Mouse (Mus musculus) CD4-positive naive resting alpha-beta T cell, adult 57 days (primary cell): ENCODE measurements around the gene Zfp941. TPM values are rescaled to one million over a fixed set of nuclear protein-coding genes. Genes with fewer than 3 reads are reported as not detected.

Experiments
- total RNA-seq: library from RNA; stranded (reverse); gene quantifications from one replicate; pipeline ENCODE4 v1.2.4, GENCODE M21; 2023

The Zfp941 gene
- not detected for total RNA-seq

GRCm38 (mm10) chr7:140821653-140822329 lies at the start of gene Zfp941:
Gene Zfp941, minus strand, starts transcription at chr7:140822178.

GRCm38 (mm10) chr7:140857550-140858505 lies 35.9 kb upstream of the Zfp941 start, which contains the start of gene Bet1l:
Gene Bet1l, minus strand, starts transcription at chr7:140857577.

GRCm38 (mm10) chr7:140856785-140857549 lies 35.0 kb upstream of the Zfp941 start, which contains the start of gene Ric8a:
Gene Ric8a, plus strand, starts transcription at chr7:140856957.

GRCm38 (mm10) chr7:140855860-140856784 lies 34.1 kb upstream of the Zfp941 start, which contains the start of gene Gm45785:
Gene Gm45785, minus strand, starts transcription at chr7:140856331.

GRCm38 (mm10) chr7:140847755-140848580 lies 26.0 kb upstream of the Zfp941 start, which contains the start of gene Odf3:
Gene Odf3, plus strand, starts transcription at chr7:140847805.

GRCm38 (mm10) chr7:140844905-140845665 lies 23.1 kb upstream of the Zfp941 start, which contains the start of gene Scgb1c1:
Gene Scgb1c1, plus strand, starts transcription at chr7:140845547.

GRCm38 (mm10) chr7:140834968-140835757 lies 13.2 kb upstream of the Zfp941 start, which contains the start of gene Urah:
Gene Urah, plus strand, starts transcription at chr7:140835018.

GRCm38 (mm10) chr7:140787406-140788052 lies 34.4 kb downstream of the Zfp941 start, which contains the start of gene Syce1:
Gene Syce1, minus strand, starts transcription at chr7:140787852.

GRCm38 (mm10) chr7:140763447-140764020 lies 58.4 kb downstream of the Zfp941 start, which contains the start of gene Cyp2e1:
Gene Cyp2e1, plus strand, starts transcription at chr7:140763739.

Other genes with a start within 250 kb of the Zfp941 start
- gene Olfr46, start 220.9 kb downstream of the Zfp941 start, total RNA-seq: not detected
- gene Olfr61, start 193.2 kb downstream of the Zfp941 start, total RNA-seq: not detected
- gene Olfr53, start 175.7 kb downstream of the Zfp941 start, total RNA-seq: not detected
- gene Olfr539, start 162.2 kb downstream of the Zfp941 start, total RNA-seq: not detected
- gene Olfr45, start 140.2 kb downstream of the Zfp941 start, total RNA-seq: not detected
- gene Olfr541, start 124.9 kb downstream of the Zfp941 start, total RNA-seq: not detected
- gene Cyp2e1, start 58.4 kb downstream of the Zfp941 start, total RNA-seq: not detected
- gene Syce1, start 34.3 kb downstream of the Zfp941 start, total RNA-seq: not detected
- gene Urah, start 12.8 kb upstream of the Zfp941 start, total RNA-seq: not detected
- not detected for gene Scgb1c1, start 23.4 kb upstream of the Zfp941 start, total RNA-seq
- not detected for gene Odf3, start 25.6 kb upstream of the Zfp941 start, total RNA-seq
- not detected for gene Gm45785, start 34.2 kb upstream of the Zfp941 start, total RNA-seq
- gene Ric8a, start 34.8 kb upstream of the Zfp941 start, total RNA-seq: 104 TPM
- gene Bet1l, start 35.4 kb upstream of the Zfp941 start, total RNA-seq: 28.0 TPM
- 79.0 TPM for gene Psmd13, start 59.8 kb upstream of the Zfp941 start, total RNA-seq
- 7.8 TPM for gene Sirt3, start 60.1 kb upstream of the Zfp941 start, total RNA-seq
- gene Cox8b, start 78.3 kb upstream of the Zfp941 start, total RNA-seq: not detected
- not detected for gene Nlrp6, start 98.7 kb upstream of the Zfp941 start, total RNA-seq
- 11.0 TPM for gene Pgghg, start 119.2 kb upstream of the Zfp941 start, total RNA-seq
- not detected for gene Ifitm5, start 128.1 kb upstream of the Zfp941 start, total RNA-seq
- gene Gm45717, start 133.8 kb upstream of the Zfp941 start, total RNA-seq: not detected
- 19.8 TPM for gene Ifitm2, start 133.8 kb upstream of the Zfp941 start, total RNA-seq
- 5.5 TPM for gene Ifitm1, start 145.0 kb upstream of the Zfp941 start, total RNA-seq
- 12.2 TPM for gene Ifitm3, start 188.6 kb upstream of the Zfp941 start, total RNA-seq
- gene Ifitm6, start 195.7 kb upstream of the Zfp941 start, total RNA-seq: 1.9 TPM
- not detected for gene Gm17387, start 207.0 kb upstream of the Zfp941 start, total RNA-seq
- 1.3 TPM for gene B4galnt4, start 238.9 kb upstream of the Zfp941 start, total RNA-seq